Mouse (Mus musculus): ENCODE measurements around the gene Brd3. TPM values are rescaled to one million over a fixed set of nuclear protein-coding genes. Genes with fewer than 3 reads are reported as not detected.
A peak's percentile ranks its signal among the peaks of the same experiment; 100 is the strongest.

The Brd3 gene
- total RNA-seq, 2 experiments from 2014 or later: 20.8 to 32.2 TPM

DNA sequence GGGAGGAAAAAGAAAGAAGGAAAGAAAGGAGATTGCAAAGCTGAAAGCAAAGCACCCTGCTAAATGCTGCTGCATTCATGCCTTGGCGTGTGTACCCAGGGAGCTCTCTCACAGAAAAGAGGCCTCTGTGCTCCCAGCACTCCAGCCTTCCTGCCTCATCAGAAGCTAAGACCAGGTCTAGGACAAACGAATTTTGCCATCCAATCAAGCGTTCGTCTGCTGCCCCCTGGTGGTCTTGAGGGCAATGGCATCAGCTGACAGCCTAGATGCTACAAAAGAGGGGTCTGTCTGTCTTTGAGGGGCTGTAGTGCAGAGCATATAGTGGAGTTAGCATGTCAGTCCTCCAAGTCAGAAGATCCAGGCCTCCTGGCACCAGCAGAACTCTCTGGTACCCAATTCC, 79.4 kb downstream of the Brd3 start:
- no peak overlapping the region for H3K27ac ChIP-seq
- TF ChIP-seq CTCF (IDR thresholded peaks at IDR 0.05): peak; percentile 100
- H3K4me3 ChIP-seq: no peak overlapping the region
- peak; percentile 86 for DNase-seq
- intact Hi-C loops (cut with DNase I): loop anchor here (1.0 kb wide), 1 partner anchor 139 kb away; no protein-coding TSS in a partner anchor

DNA sequence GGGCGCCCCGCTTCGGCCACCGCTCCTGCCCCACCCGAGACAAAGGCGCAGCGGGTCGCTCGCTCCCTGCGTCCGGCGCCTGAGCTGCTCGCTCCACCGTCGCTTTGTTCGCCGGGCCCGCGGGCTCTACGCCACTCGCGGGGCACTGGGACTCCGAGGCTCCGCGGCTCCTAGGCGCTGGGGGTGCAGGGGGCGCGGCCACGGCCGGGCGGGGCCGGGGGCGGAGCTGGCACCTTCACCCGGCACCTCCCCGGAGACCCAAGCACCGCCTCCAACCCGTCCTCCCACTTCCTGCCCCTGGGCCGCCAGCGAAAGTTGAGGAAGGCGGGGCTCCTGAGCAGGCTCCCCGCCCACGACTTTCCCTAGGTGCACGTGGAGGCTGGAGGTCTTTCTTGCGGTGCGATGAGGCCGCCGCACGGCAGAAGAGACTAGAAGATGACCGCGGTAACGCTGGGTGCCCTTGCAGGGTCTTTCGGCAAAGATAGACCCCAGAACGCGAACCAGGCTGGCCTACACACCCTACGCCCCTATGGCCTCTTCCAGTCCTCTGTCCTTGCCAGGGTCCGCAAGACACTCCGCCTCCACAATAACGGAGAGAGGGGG, 80.5 kb downstream of the Brd3 start, which contains the start of gene Vav2:
Gene Vav2, minus strand, starts transcription at position 179 of the 603 bp plus-strand sequence.
- TF ChIP-seq CTCF (IDR thresholded peaks at IDR 0.05): no peak
- intact Hi-C loops (cut with DNase I): no loop called here
- Histone ChIP-seq H3K27ac (peak within 1 kb of the TSS; percentile 91), H3K4me3 (peak within 1 kb of the TSS; percentile 99)
- DNase-seq: peak; percentile 96

DNA sequence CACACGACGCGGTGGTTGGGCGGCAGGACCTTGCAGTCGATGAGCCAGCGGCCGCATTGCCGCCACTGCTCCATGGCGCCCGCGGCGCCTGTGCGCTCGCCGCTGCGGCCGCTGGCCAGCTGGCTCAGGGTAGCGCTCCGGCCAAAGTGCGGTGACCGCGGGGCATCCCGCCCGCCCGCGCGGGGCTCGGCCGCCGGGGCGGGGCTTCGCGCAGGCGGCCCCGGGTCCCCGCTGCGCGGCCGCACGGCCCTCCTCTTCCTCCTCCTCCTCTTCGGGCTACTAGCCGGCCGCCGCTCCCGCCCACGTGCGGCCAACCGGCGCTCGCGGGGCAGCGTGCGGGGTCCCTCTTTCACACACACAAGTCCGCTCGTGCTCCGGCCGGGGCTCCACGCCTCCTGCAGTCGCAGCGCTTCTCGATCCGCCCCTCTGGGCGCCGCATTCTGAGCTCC, 81.0 kb downstream of the Brd3 start:
- no peak for TF ChIP-seq CTCF (IDR thresholded peaks at IDR 0.05)
- intact Hi-C loops (cut with DNase I): no loop called here
- peak; percentile 82 for DNase-seq
- peak overlapping the region; percentile 91 for H3K27ac ChIP-seq
- peak overlapping the region; percentile 99 for H3K4me3 ChIP-seq

DNA sequence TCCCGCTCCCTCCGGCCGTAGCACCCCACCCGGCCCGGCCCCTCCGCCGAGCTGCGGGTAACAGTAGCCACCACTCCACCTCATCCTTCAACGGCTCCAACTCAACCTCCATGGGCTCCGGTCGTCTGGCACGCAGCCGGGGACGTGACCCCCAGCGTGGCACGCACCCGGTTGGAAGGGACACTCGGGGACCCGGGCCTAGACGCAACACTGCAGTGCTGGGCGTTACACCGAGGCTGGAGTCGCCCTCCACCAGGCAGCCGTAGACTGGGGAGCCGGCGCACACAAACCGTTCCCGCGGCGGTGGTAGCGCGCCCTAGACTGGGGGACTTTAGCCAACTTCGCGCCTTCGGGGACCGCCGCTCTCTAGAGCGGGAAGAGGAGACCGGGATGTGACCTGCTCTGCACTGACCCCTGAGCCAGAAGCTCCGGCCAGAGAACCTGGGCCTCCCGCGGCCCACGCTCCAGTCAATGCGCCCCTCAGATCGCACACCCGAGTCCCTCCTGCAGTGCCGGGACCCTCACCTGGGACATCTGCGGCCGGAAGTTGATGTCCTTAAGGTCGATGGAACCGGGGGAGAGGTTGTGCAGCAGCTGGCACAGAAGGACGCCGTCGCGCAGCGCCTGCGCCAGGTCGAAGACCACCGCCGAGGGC, 81.6 kb downstream of the Brd3 start:
- peak overlapping the region; percentile 91 for H3K27ac ChIP-seq
- peak overlapping the region; percentile 99 for H3K4me3 ChIP-seq
- intact Hi-C loops (cut with DNase I): no loop called here
- no peak for TF ChIP-seq CTCF (IDR thresholded peaks at IDR 0.05)
- peak; percentile 56 for DNase-seq

DNA sequence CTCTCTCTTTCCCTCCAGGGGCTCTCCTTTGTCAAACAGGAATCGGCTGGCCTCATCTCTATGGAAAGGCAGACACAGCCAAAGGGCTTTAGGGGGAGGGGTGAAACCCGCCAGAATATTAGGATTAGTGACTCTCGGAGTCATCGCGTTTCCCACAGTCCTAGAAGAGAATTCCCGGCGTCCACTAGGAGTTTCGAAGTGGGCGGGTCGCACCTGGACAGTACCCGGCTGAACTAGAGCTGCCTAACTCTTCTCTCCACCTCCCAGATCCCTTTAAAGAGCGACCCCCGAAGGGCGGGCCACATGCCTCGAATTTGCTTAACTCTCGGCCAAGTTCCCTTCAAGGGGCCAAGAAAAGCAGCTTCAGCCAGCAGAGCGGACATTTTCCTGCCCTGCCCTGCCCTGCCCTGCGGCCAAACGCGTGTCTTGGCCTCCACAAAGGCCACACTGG, 82.3 kb downstream of the Brd3 start:
- TF ChIP-seq CTCF (IDR thresholded peaks at IDR 0.05): no peak

DNA sequence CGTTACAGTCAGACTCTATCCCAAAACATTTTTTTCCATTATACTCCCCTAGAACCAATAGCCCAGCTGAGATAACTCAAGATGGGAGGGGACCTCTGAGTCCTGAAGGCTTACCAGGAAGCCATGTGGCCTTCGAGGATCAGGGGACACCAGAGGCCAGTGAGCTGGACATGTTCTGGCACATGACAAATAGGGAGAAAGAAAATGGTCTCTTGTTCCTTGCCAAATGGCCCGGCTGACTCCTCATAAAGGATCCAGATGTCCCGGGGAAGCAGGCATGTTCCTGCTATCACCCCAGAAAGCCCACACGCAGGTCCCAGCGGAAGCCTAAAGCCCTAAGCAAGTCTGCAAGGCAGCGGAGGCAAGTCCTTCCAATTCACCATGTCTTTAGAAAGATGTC, 83.9 kb downstream of the Brd3 start:
- intact Hi-C loops (cut with DNase I): no loop called here
- Histone ChIP-seq H3K4me3 (no peak overlapping the region), H3K27ac (no peak overlapping the region)
- DNase-seq: no peak
- no peak for TF ChIP-seq CTCF (IDR thresholded peaks at IDR 0.05)

More for the DNA sequence above, 82.3 kb downstream of the Brd3 start:
- no peak for DNase-seq
- intact Hi-C loops (cut with DNase I): no loop called here
- H3K4me3 ChIP-seq: peak overlapping the region; percentile 99
- peak overlapping the region; percentile 91 for H3K27ac ChIP-seq

DNA sequence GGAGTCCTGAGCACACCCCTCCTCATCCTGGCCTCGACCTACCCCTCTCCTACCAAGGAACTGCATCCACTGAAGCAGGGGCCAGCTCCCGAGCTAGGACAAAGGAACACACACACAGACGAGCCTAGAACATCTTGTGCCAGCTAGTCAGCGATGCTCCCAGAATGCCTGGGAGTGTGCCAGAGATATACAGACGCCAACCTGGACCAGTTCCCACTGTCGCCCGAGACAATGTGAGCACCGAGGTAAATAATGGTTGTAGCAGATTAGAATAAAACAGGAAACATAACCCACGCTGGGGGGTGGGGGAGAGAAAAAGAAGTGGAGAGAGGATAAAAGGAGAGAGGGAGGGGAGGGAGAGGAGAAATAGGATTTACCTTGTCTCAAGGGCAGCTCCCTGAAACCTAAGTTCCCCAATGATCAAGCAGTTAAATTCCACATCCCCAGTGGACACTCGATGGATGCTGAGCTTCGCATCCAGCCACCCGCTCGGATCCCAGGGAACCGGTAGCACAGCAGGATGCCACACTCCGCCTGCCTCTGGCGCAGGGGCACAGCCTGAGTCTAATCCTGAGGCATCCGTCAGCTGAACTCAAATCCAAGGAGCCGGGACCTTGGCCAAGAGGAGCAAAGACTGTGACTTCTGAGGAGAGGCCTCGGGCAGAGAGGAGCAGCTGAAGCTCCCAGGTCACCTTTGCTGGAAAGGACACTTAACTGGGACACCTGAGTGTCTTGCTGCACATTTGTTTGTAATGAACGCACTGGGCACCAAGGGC, 86.0 kb downstream of the Brd3 start:
- H3K27ac ChIP-seq: no peak overlapping the region
- intact Hi-C loops (cut with DNase I): no loop called here

DNA sequence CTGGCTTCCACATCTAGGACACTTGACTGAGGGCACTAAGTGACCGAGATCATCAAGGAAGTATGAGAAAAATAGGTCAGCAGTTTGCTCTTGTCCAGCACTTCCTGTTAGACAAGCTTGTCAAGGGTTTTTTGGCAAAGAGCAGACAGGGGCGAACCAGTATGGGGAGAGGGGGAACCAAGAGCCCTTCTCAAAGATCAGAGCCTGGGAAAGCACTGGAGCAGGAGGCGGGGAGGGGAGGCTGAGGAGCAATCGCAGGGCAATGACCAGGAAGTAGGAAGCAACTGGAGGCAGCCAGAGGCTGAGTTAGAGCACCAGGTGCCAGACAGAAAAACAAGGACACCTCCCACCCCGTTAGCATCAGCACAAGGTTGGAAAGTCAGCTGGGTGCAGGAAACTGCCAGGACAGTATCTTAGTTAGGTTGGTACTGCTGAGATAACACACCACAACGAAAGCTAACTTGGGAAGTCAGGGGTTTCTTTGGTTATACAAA, 88.8 kb downstream of the Brd3 start:
- TF ChIP-seq CTCF (IDR thresholded peaks at IDR 0.05): no peak
- H3K4me3 ChIP-seq: no peak overlapping the region
- no peak for DNase-seq
- H3K27ac ChIP-seq: peak overlapping the region; percentile 51
- intact Hi-C loops (cut with DNase I): no loop called here

More for the DNA sequence above, 86.0 kb downstream of the Brd3 start:
- TF ChIP-seq CTCF (IDR thresholded peaks at IDR 0.05): no peak
- DNase-seq: no peak
- no peak overlapping the region for H3K4me3 ChIP-seq

DNA sequence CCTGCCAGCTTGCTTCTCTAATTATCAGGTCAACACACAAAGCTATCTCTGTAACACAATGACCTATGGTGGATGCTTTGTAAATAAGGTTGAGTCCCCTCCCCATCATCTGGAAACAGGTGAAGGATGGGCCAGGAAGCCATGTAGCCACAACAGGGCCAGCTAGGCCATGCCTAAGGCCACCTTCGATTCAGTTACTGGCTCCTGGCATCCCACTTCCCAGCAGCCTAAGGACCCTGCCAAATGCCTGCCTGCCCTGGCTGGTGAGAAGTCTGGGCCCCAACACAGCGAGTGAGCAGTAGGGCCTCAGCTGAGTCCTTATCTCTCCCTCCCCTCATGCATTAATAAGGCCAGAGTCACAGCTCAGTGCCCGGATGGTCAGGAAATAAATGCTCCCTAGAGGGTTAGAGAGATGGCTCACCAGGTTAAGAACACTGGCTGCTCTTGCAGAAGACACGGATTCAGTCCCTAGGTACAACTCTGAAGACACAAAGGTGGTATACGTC, 89.8 kb downstream of the Brd3 start:
- H3K27ac ChIP-seq: peak overlapping the region; percentile 51
- no peak for TF ChIP-seq CTCF (IDR thresholded peaks at IDR 0.05)

DNA sequence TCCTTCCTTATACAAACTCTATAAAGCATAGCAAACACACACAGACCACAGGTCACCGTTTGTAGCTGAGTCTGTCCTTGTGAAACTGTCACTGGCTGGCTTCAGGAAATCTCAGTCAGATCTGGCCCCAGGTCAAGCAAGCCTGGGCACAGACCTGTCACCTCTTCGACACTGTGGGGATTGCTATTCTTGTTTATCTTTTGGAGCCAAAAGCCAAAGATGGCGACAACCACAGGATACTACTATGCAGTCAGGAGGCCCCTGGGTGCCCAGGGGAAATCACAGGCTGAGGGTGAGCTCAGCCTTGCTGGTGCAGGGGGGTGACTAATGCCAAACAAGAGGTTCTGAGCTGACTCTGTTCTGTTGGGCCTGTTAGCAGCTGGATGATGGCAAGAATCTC, 91.0 kb downstream of the Brd3 start:
- peak; percentile 69 for DNase-seq
- Histone ChIP-seq H3K27ac (peak overlapping the region; percentile 83), H3K4me3 (no peak overlapping the region)
- intact Hi-C loops (cut with DNase I): no loop called here
- no peak for TF ChIP-seq CTCF (IDR thresholded peaks at IDR 0.05)

More for the DNA sequence above, 89.8 kb downstream of the Brd3 start:
- no peak for DNase-seq
- intact Hi-C loops (cut with DNase I): no loop called here
- no peak overlapping the region for H3K4me3 ChIP-seq

DNA sequence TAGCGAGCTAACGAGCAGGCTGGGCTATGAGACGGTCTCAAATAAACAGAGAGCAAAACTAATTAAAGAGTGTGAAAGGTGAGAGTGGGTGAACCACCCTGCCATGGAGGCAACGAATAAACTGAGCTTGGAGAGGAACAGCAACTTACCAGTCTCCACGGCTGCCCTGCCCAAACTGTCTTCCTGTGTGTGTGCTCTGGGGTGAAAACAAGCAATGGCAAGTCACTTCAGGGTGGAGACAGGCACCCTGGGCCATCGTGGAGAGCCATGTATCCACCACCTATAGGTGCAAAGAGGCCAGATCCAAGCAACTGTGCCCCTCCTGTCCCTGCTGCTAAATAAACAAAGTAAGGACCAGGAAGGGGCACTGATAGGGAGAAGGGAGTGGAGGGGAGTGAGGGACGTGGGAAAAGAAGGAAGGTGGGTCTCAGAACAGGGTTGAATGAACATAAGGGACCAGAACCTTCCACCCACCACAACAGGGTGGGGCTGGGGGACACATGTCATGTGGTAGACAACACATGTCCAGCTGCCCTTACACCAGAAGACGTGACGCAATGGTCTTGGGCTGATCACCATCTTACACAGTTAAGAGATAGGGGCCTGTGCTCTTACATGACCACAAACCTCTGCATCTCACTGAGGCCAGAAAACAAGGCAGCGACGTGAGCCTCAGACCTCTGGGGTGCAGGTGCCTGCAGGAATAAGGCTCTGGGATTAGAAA, 92.2 kb downstream of the Brd3 start:
- no peak for TF ChIP-seq CTCF (IDR thresholded peaks at IDR 0.05)
- Histone ChIP-seq H3K4me3 (no peak overlapping the region), H3K27ac (peak overlapping the region; percentile 83)
- DNase-seq: no peak
- intact Hi-C loops (cut with DNase I): no loop called here
